Mouse (Mus musculus): ENCODE results near the gene Gli3. TPM values are rescaled to one million over a fixed set of nuclear protein-coding genes. Genes with fewer than 3 reads are reported as not detected.

Gli3 gene
- polyA plus RNA-seq, 1 experiment from 2014 or later: 4.8 TPM

GRCm38 (mm10) chr13:15517048-15517760 is 54.2 kb downstream of the Gli3 start:
- Histone ChIP-seq H3K36me3 (ENCODE audit: control insufficient read depth, insufficient read depth, low read length) (no peaks in the 10 kb centered on the region), H3K9ac (ENCODE audit: low read depth, low read length) (no peak overlapping the region)
- 0 out of 2 replicates have a peak, but pooled peaks have one; percentile 34 for ATAC-seq

GRCm38 (mm10) chr13:15520353-15520752 is 57.3 kb downstream of the Gli3 start:
- Histone ChIP-seq H3K4me1 (ENCODE audit: control insufficient read depth, insufficient read depth, low read length) (0 out of 2 replicates have a peak, but pooled peaks cover 6% of the 10 kb centered on the region), H3K9me3 (replicated peaks; ENCODE audit: control insufficient read depth, low read length, poor library complexity, severe bottlenecking) (no peaks in the 10 kb centered on the region), H3K27ac (ENCODE audit: low read length) (no peak overlapping the region), H3K36me3 (ENCODE audit: control insufficient read depth, insufficient read depth, low read length) (no peaks in the 10 kb centered on the region), H3K9ac (ENCODE audit: low read depth, low read length) (no peak overlapping the region), H3K4me2 (ENCODE audit: low read length) (no peak overlapping the region), H3K4me3 (ENCODE audit: low read depth, low read length) (no peak overlapping the region), H3K27me3 (ENCODE audit: control insufficient read depth, insufficient read depth, low read depth, low read length) (no peaks in the 10 kb centered on the region)
- WGBS: 42% methylated on average over 2 of the region's 2 CpGs
- no peak for ATAC-seq

More at GRCm38 (mm10) chr13:15517048-15517760, 54.2 kb downstream of the Gli3 start:
- Histone ChIP-seq H3K27me3 (ENCODE audit: control insufficient read depth, insufficient read depth, low read depth, low read length) (no peaks in the 10 kb centered on the region), H3K27ac (ENCODE audit: low read length) (no peak overlapping the region), H3K4me2 (ENCODE audit: low read length) (no peak overlapping the region), H3K4me3 (ENCODE audit: low read depth, low read length) (no peak overlapping the region), H3K4me1 (ENCODE audit: control insufficient read depth, insufficient read depth, low read length) (peaks cover 10% of the 10 kb centered on the region), H3K9me3 (replicated peaks; ENCODE audit: control insufficient read depth, low read length, poor library complexity, severe bottlenecking) (no peaks in the 10 kb centered on the region)
- 61% methylated on average over 9 of the region's 9 CpGs for WGBS

- no peak for ATAC-seq
- Histone ChIP-seq H3K36me3 (ENCODE audit: control insufficient read depth, insufficient read depth, low read length) (no peaks in the 10 kb centered on the region), H3K9me3 (replicated peaks; ENCODE audit: control insufficient read depth, low read length, poor library complexity, severe bottlenecking) (no peaks in the 10 kb centered on the region), H3K9ac (ENCODE audit: low read depth, low read length) (no peak overlapping the region), H3K27ac (ENCODE audit: low read length) (no peak overlapping the region), H3K4me1 (ENCODE audit: control insufficient read depth, insufficient read depth, low read length) (0 out of 2 replicates have a peak, but pooled peaks cover 4% of the 10 kb centered on the region), H3K4me3 (ENCODE audit: low read depth, low read length) (no peak overlapping the region), H3K27me3 (ENCODE audit: control insufficient read depth, insufficient read depth, low read depth, low read length) (no peaks in the 10 kb centered on the region), H3K4me2 (ENCODE audit: low read length) (no peak overlapping the region)
- WGBS: 85% methylated on average over 3 of the region's 3 CpGs
Measured at GRCm38 (mm10) chr13:15522153-15522552, 59.1 kb downstream of the Gli3 start.

GRCm38 (mm10) chr13:15524208-15524607 is 61.2 kb downstream of the Gli3 start:
- Histone ChIP-seq H3K27ac (ENCODE audit: low read length) (no peak overlapping the region), H3K27me3 (ENCODE audit: control insufficient read depth, insufficient read depth, low read depth, low read length) (no peaks in the 10 kb centered on the region), H3K9me3 (replicated peaks; ENCODE audit: control insufficient read depth, low read length, poor library complexity, severe bottlenecking) (no peaks in the 10 kb centered on the region), H3K4me3 (ENCODE audit: low read depth, low read length) (no peak overlapping the region), H3K4me1 (ENCODE audit: control insufficient read depth, insufficient read depth, low read length) (0 out of 2 replicates have a peak, but pooled peaks cover 3% of the 10 kb centered on the region), H3K36me3 (ENCODE audit: control insufficient read depth, insufficient read depth, low read length) (no peaks in the 10 kb centered on the region), H3K4me2 (ENCODE audit: low read length) (no peak overlapping the region), H3K9ac (ENCODE audit: low read depth, low read length) (no peak overlapping the region)
- WGBS: 88% methylated on average over 8 of the region's 8 CpGs
- ATAC-seq: no peak

GRCm38 (mm10) chr13:15526691-15527090 is 63.7 kb downstream of the Gli3 start:
- ATAC-seq: no peak
- H3K4me1 ChIP-seq (ENCODE audit: control insufficient read depth, insufficient read depth, low read length): no peaks in the 10 kb centered on the region
- WGBS: 93% methylated on average over 4 of the region's 4 CpGs

GRCm38 (mm10) chr13:15531568-15531967 is 68.5 kb downstream of the Gli3 start:
- no peaks in the 10 kb centered on the region for H3K4me1 ChIP-seq (ENCODE audit: control insufficient read depth, insufficient read depth, low read length)
- no peak for ATAC-seq
- H3K27me3 ChIP-seq (ENCODE audit: control insufficient read depth, insufficient read depth, low read depth, low read length): no peaks in the 10 kb centered on the region
- H3K36me3 ChIP-seq (ENCODE audit: control insufficient read depth, insufficient read depth, low read length): no peaks in the 10 kb centered on the region
- H3K27ac ChIP-seq (ENCODE audit: low read length): no peak overlapping the region
- no peak overlapping the region for H3K9ac ChIP-seq (ENCODE audit: low read depth, low read length)
- H3K4me3 ChIP-seq (ENCODE audit: low read depth, low read length): no peak overlapping the region
- no peaks in the 10 kb centered on the region for H3K9me3 ChIP-seq (replicated peaks; ENCODE audit: control insufficient read depth, low read length, poor library complexity, severe bottlenecking)
- 71% methylated on average over 3 of the region's 3 CpGs for WGBS
- no peak overlapping the region for H3K4me2 ChIP-seq (ENCODE audit: low read length)

More at GRCm38 (mm10) chr13:15526691-15527090, 63.7 kb downstream of the Gli3 start:
- no peak overlapping the region for H3K9ac ChIP-seq (ENCODE audit: low read depth, low read length)
- H3K4me2 ChIP-seq (ENCODE audit: low read length): no peak overlapping the region
- no peaks in the 10 kb centered on the region for H3K36me3 ChIP-seq (ENCODE audit: control insufficient read depth, insufficient read depth, low read length)
- no peak overlapping the region for H3K4me3 ChIP-seq (ENCODE audit: low read depth, low read length)
- H3K27me3 ChIP-seq (ENCODE audit: control insufficient read depth, insufficient read depth, low read depth, low read length): no peaks in the 10 kb centered on the region
- no peak overlapping the region for H3K27ac ChIP-seq (ENCODE audit: low read length)
- H3K9me3 ChIP-seq (replicated peaks; ENCODE audit: control insufficient read depth, low read length, poor library complexity, severe bottlenecking): no peaks in the 10 kb centered on the region

- Histone ChIP-seq H3K27me3 (ENCODE audit: control insufficient read depth, insufficient read depth, low read depth, low read length) (no peaks in the 10 kb centered on the region), H3K27ac (ENCODE audit: low read length) (no peak overlapping the region), H3K4me1 (ENCODE audit: control insufficient read depth, insufficient read depth, low read length) (peaks cover 20% of the 10 kb centered on the region), H3K36me3 (ENCODE audit: control insufficient read depth, insufficient read depth, low read length) (no peaks in the 10 kb centered on the region), H3K9me3 (replicated peaks; ENCODE audit: control insufficient read depth, low read length, poor library complexity, severe bottlenecking) (no peaks in the 10 kb centered on the region), H3K4me3 (ENCODE audit: low read depth, low read length) (no peak overlapping the region), H3K9ac (ENCODE audit: low read depth, low read length) (no peak overlapping the region), H3K4me2 (ENCODE audit: low read length) (no peak overlapping the region)
- WGBS: 34% methylated on average over 5 of the region's 5 CpGs
- ATAC-seq: peak; percentile 26; the same call in 1 of the 2 replicates
Measured at GRCm38 (mm10) chr13:15537206-15537605, 74.2 kb downstream of the Gli3 start.

GRCm38 (mm10) chr13:15537611-15538010 is 74.6 kb downstream of the Gli3 start:
- Histone ChIP-seq H3K4me3 (ENCODE audit: low read depth, low read length) (no peak overlapping the region), H3K4me1 (ENCODE audit: control insufficient read depth, insufficient read depth, low read length) (peaks cover 24% of the 10 kb centered on the region), H3K4me2 (ENCODE audit: low read length) (no peak overlapping the region), H3K27ac (ENCODE audit: low read length) (no peak overlapping the region), H3K9me3 (replicated peaks; ENCODE audit: control insufficient read depth, low read length, poor library complexity, severe bottlenecking) (no peaks in the 10 kb centered on the region), H3K36me3 (ENCODE audit: control insufficient read depth, insufficient read depth, low read length) (no peaks in the 10 kb centered on the region), H3K9ac (ENCODE audit: low read depth, low read length) (no peak overlapping the region), H3K27me3 (ENCODE audit: control insufficient read depth, insufficient read depth, low read depth, low read length) (no peaks in the 10 kb centered on the region; the same call in 1 of the 2 replicates)
- ATAC-seq: no peak
- WGBS: 62% methylated on average over 3 of the region's 3 CpGs

GRCm38 (mm10) chr13:15538389-15538788 is 75.4 kb downstream of the Gli3 start:
- no peak for ATAC-seq
- 81% methylated on average over 2 of the region's 2 CpGs for WGBS
- no peak overlapping the region for H3K4me3 ChIP-seq (ENCODE audit: low read depth, low read length)
- H3K36me3 ChIP-seq (ENCODE audit: control insufficient read depth, insufficient read depth, low read length): no peaks in the 10 kb centered on the region
- no peak overlapping the region for H3K9ac ChIP-seq (ENCODE audit: low read depth, low read length)
- H3K4me1 ChIP-seq (ENCODE audit: control insufficient read depth, insufficient read depth, low read length): peaks cover 31% of the 10 kb centered on the region
- no peaks in the 10 kb centered on the region; the same call in 1 of the 2 replicates for H3K27me3 ChIP-seq (ENCODE audit: control insufficient read depth, insufficient read depth, low read depth, low read length)
- H3K27ac ChIP-seq (ENCODE audit: low read length): no peak overlapping the region
- no peak overlapping the region for H3K4me2 ChIP-seq (ENCODE audit: low read length)
- H3K9me3 ChIP-seq (replicated peaks; ENCODE audit: control insufficient read depth, low read length, poor library complexity, severe bottlenecking): no peaks in the 10 kb centered on the region

Data from midbrain, embryonic 16.5 days (tissue).